Mouse (Mus musculus): ENCODE results near the gene Zfp12. TPM values are rescaled to one million over a fixed set of nuclear protein-coding genes. Genes with fewer than 3 reads are reported as not detected.

Gene Zfp12
- total and polyA plus RNA-seq, 3 experiments, result 12.8 to 18.8 (median 13.1) TPM

GRCm38 (mm10) chr5:143270151-143270519 lies 35.2 kb downstream of the Zfp12 start:
- Histone ChIP-seq H3K9ac (ENCODE audit: insufficient read depth, low read depth) (peak overlapping the region; percentile 91), H3K79me2 (replicated peaks; ENCODE audit: control insufficient read depth, extremely low read depth, insufficient read depth, poor library complexity, severe bottlenecking) (no peaks in the 10 kb centered on the region), H3K27me3 (replicated peaks) (no peaks in the 10 kb centered on the region), H3K4me2 (ENCODE audit: insufficient read depth, low read depth, poor library complexity, severe bottlenecking) (peak overlapping the region; percentile 45), H3K4me1 (ENCODE audit: control insufficient read depth in 1 of 2, insufficient read depth in 2 of 2) (peaks cover 16 to 21% of the 10 kb centered on the region in 2 experiments), H3K27ac (ENCODE audit: insufficient read depth, low read depth) (no peak overlapping the region), H3K9me3 (replicated peaks; ENCODE audit: low read length) (no peaks in the 10 kb centered on the region), H3K4me3 (replicated peaks in 1 of 3; ENCODE audit: low read depth in 2 of 3, low read length in 2 of 3, poor library complexity in 1 of 3) (peak overlapping the region; percentile 84 to 94 (median 88)), H3K36me3 (replicated peaks in 1 of 2; ENCODE audit: control insufficient read depth in 1 of 2, insufficient read depth in 1 of 2, low read length in 1 of 2) (peaks cover 0 to 12% of the 10 kb centered on the region in 2 experiments)
- dilution Hi-C loops (cut with MboI; ENCODE audit: extremely low pct_ligation_motif_present, extremely low pct_unique_long_range_greater_than_20kb, low sequenced_read_pairs), result no loop called here
- no peak for DNase-seq (ENCODE audit: extremely low read depth)
- TF ChIP-seq TCF12 (IDR thresholded peaks at IDR 0.05; ENCODE audit: low read depth, low read length) (no peak), MAFK (IDR thresholded peaks at IDR 0.05; ENCODE audit: insufficient replicate concordance, low read length) (no peak), USF1 (IDR thresholded peaks at IDR 0.05; ENCODE audit: low read depth, low read length) (no peak), ELF1 (IDR thresholded peaks at IDR 0.05; ENCODE audit: low read depth, low read length) (no peak), POLR2AphosphoS2 (IDR thresholded peaks at IDR 0.05; ENCODE audit: low read depth, low read length) (no peak), CTCF (conservative IDR thresholded peaks at IDR 0.05 in 1 of 2, IDR thresholded peaks at IDR 0.05 in 1 of 2; ENCODE audit: low read depth in 2 of 2, low read length in 2 of 2) (no peak), GABPA (IDR thresholded peaks at IDR 0.05; ENCODE audit: insufficient replicate concordance, low read depth, low read length) (no peak), USF2 (conservative IDR thresholded peaks at IDR 0.05; ENCODE audit: low read depth, low read length) (no peak), ZNF384 (IDR thresholded peaks at IDR 0.05; ENCODE audit: low read depth, low read length) (no peak), IRF4 (IDR thresholded peaks at IDR 0.05; ENCODE audit: low read depth, low read length) (no peak), BHLHE40 (IDR thresholded peaks at IDR 0.05; ENCODE audit: low read depth, low read length) (no peak), RCOR1 (conservative IDR thresholded peaks at IDR 0.05; ENCODE audit: low read depth, low read length) (no peak), MEF2A (IDR thresholded peaks at IDR 0.05; ENCODE audit: borderline replicate concordance, low read depth, low read length) (no peak), PAX5 (IDR thresholded peaks at IDR 0.05; ENCODE audit: low read length) (no peak), E2F4 (IDR thresholded peaks at IDR 0.05; ENCODE audit: insufficient replicate concordance, low read depth, low read length) (no peak)
- in situ Hi-C loops (cut with MboI; ENCODE audit: low pct_ligation_motif_present, low pct_unique_long_range_greater_than_20kb, low sequenced_read_pairs), result no loop called here

- Histone ChIP-seq H3K27me3 (replicated peaks) (no peaks in the 10 kb centered on the region), H3K9me3 (replicated peaks; ENCODE audit: low read length) (no peaks in the 10 kb centered on the region), H3K4me3 (replicated peaks in 1 of 3; ENCODE audit: low read depth in 2 of 3, low read length in 2 of 3, poor library complexity in 1 of 3) (no peak overlapping the region), H3K79me2 (replicated peaks; ENCODE audit: control insufficient read depth, extremely low read depth, insufficient read depth, poor library complexity, severe bottlenecking) (no peaks in the 10 kb centered on the region), H3K4me2 (ENCODE audit: insufficient read depth, low read depth, poor library complexity, severe bottlenecking) (no peak overlapping the region), H3K27ac (ENCODE audit: insufficient read depth, low read depth) (no peak overlapping the region), H3K36me3 (replicated peaks in 1 of 2; ENCODE audit: control insufficient read depth in 1 of 2, insufficient read depth in 1 of 2, low read length in 1 of 2) (peaks cover 0 to 12% of the 10 kb centered on the region in 2 experiments), H3K9ac (ENCODE audit: insufficient read depth, low read depth) (no peak overlapping the region), H3K4me1 (ENCODE audit: control insufficient read depth in 1 of 2, insufficient read depth in 2 of 2) (peaks cover 16 to 21% of the 10 kb centered on the region in 2 experiments)
- TF ChIP-seq MEF2A (IDR thresholded peaks at IDR 0.05; ENCODE audit: borderline replicate concordance, low read depth, low read length) (no peak), JUND (conservative IDR thresholded peaks at IDR 0.05; ENCODE audit: low read depth, low read length) (no peak), MAX (IDR thresholded peaks at IDR 0.05; ENCODE audit: low read length) (no peak), HCFC1 (IDR thresholded peaks at IDR 0.05; ENCODE audit: low read depth, low read length) (no peak), MAZ (IDR thresholded peaks at IDR 0.05; ENCODE audit: low read depth, low read length) (no peak), ZNF384 (IDR thresholded peaks at IDR 0.05; ENCODE audit: low read depth, low read length) (no peak), USF2 (conservative IDR thresholded peaks at IDR 0.05; ENCODE audit: low read depth, low read length) (no peak), RCOR1 (conservative IDR thresholded peaks at IDR 0.05; ENCODE audit: low read depth, low read length) (no peak), USF1 (IDR thresholded peaks at IDR 0.05; ENCODE audit: low read depth, low read length) (no peak), ZKSCAN1 (IDR thresholded peaks at IDR 0.05; ENCODE audit: borderline replicate concordance, low read depth, low read length) (no peak), ETS1 (conservative IDR thresholded peaks at IDR 0.05; ENCODE audit: low read depth, low read length) (no peak), ZC3H11A (IDR thresholded peaks at IDR 0.05; ENCODE audit: low read depth, low read length) (no peak), TCF12 (IDR thresholded peaks at IDR 0.05; ENCODE audit: low read depth, low read length) (no peak), ZMIZ1 (IDR thresholded peaks at IDR 0.05; ENCODE audit: low read depth, low read length) (no peak), MYC (IDR thresholded peaks at IDR 0.05; ENCODE audit: low read depth, low read length) (no peak), SIN3A (IDR thresholded peaks at IDR 0.05; ENCODE audit: low read length) (no peak), CTCF (conservative IDR thresholded peaks at IDR 0.05 in 1 of 2, IDR thresholded peaks at IDR 0.05 in 1 of 2; ENCODE audit: low read depth in 2 of 2, low read length in 2 of 2) (no peak), EP300 (IDR thresholded peaks at IDR 0.05; ENCODE audit: low read length) (no peak), JUN (IDR thresholded peaks at IDR 0.05; ENCODE audit: insufficient read depth, low read depth, low read length) (no peak)
- DNase-seq (ENCODE audit: extremely low read depth), result no peak
- dilution Hi-C loops (cut with MboI; ENCODE audit: extremely low pct_ligation_motif_present, extremely low pct_unique_long_range_greater_than_20kb, low sequenced_read_pairs), result no loop called here
- in situ Hi-C loops (cut with MboI; ENCODE audit: low pct_ligation_motif_present, low pct_unique_long_range_greater_than_20kb, low sequenced_read_pairs), result no loop called here
These were observed 36.7 kb downstream of the Zfp12 start for GRCm38 (mm10) chr5:143271642-143272041.
